Mouse (Mus musculus): ENCODE results near the gene Npepps. TPM values are rescaled to one million over a fixed set of nuclear protein-coding genes. Genes with fewer than 3 reads are reported as not detected.
"Not testable (repeated sequence)": the region's sequence is repeated elsewhere in the genome, so short reads cannot be mapped to it uniquely, and the experiment has no call there.

Npepps gene
- polyA plus RNA-seq, 1 experiment from 2014 or later = 142 TPM

DNA sequence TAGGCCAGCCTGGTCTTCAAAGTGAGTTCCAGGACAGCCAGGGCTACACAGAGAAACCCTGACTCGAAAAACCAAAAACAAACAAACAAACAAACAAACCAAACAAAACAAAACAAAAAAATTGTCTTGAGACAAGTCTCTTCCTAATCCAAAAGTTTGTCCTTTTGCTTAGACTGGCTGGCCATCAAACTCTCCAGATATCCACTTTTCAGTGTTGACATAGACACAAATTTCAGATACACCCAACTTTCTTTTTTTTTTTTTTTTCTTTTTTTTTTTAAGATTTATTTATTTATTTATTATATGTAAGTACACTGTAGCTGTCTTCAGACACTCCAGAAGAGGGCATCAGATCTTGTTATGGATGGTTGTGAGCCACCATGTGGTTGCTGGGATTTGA, 32.4 kb upstream of the Npepps start:
- H3K27ac ChIP-seq (ENCODE audit: low read depth, low read length); H3K9me3 ChIP-seq (ENCODE audit: control insufficient read depth, low read length); H3K9ac ChIP-seq (ENCODE audit: low read depth, low read length); H3K4me2 ChIP-seq (ENCODE audit: low read length); H3K27me3 ChIP-seq (replicated peaks; ENCODE audit: control insufficient read depth, insufficient read depth, low read length); H3K4me3 ChIP-seq (ENCODE audit: low read length); H3K36me3 ChIP-seq (ENCODE audit: control insufficient read depth, insufficient read depth, low read length); ATAC-seq: not testable (repeated sequence)
- H3K4me1 ChIP-seq (ENCODE audit: control insufficient read depth, insufficient read depth, low read depth, low read length) = peaks cover 27% of the 10 kb centered on the region
- 85% methylated on average over 1 of the region's 1 CpGs for WGBS

DNA sequence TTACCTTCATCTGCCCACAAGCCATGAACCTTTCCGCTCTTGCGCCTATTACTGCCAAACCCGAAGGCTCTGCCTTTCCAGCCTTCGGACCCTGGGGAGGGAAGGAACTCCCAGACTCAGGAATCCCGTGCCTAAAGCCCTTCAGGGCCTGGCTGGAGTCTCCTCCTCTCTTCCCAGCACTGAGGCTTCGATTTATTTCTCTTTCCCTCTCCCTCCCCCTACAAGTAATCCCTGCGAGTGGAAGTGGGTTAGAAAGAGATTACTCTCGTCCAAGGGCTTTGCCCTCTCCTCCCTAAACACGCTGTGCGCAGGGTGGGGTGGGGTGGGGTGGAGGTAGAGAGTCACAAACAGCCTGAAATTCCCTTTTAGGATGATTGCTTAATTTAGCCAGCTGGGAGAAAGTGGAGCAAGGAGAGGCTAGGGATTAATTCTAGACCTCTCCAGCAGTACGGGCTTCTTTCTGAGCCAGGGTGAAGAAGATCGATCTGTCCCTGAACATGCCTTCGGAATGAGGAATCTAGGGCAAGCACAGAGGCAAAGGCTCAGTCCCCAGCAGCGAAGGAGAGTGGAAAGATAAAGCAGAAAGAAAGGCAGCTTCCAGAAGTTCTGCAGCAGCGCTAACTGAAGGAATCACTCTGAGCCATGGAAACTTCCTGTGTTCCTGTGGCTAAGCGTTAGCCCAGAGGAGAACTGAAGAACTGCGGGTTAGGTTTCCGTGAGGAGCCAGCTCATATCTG, 30.6 kb upstream of the Npepps start:
- Histone ChIP-seq H3K36me3 (ENCODE audit: control insufficient read depth, insufficient read depth, low read length) (no peaks in the 10 kb centered on the region), H3K9ac (ENCODE audit: low read depth, low read length) (peak overlapping the region; percentile 45; the same call in 1 of the 2 replicates), H3K4me1 (ENCODE audit: control insufficient read depth, insufficient read depth, low read depth, low read length) (peaks cover 20% of the 10 kb centered on the region), H3K4me2 (ENCODE audit: low read length) (peak overlapping the region; percentile 64), H3K27ac (ENCODE audit: low read depth, low read length) (peak overlapping the region; percentile 9; the same call in 1 of the 2 replicates), H3K9me3 (ENCODE audit: control insufficient read depth, low read length) (no peaks in the 10 kb centered on the region), H3K4me3 (ENCODE audit: low read length) (peak overlapping the region; percentile 17), H3K27me3 (replicated peaks; ENCODE audit: control insufficient read depth, insufficient read depth, low read length) (no peaks in the 10 kb centered on the region)
- WGBS = 5% methylated on average over 18 of the region's 18 CpGs
- no peak for ATAC-seq

GRCm38 (mm10) chr11:97309911-97310571, 29.6 kb upstream of the Npepps start:
- peak; percentile 87 for ATAC-seq

GRCm38 (mm10) chr11:97309451-97309836, 29.0 kb upstream of the Npepps start:
- ATAC-seq = no peak
- no peaks in the 10 kb centered on the region for H3K36me3 ChIP-seq (ENCODE audit: control insufficient read depth, insufficient read depth, low read length)
- 4% methylated on average over 9 of the region's 9 CpGs for WGBS
- peak overlapping the region; percentile 34 for H3K4me3 ChIP-seq (ENCODE audit: low read length)
- no peak overlapping the region for H3K27ac ChIP-seq (ENCODE audit: low read depth, low read length)
- H3K4me1 ChIP-seq (ENCODE audit: control insufficient read depth, insufficient read depth, low read depth, low read length) = peaks cover 20% of the 10 kb centered on the region
- no peaks in the 10 kb centered on the region for H3K9me3 ChIP-seq (ENCODE audit: control insufficient read depth, low read length)
- peak overlapping the region; percentile 56 for H3K9ac ChIP-seq (ENCODE audit: low read depth, low read length)
- no peaks in the 10 kb centered on the region for H3K27me3 ChIP-seq (replicated peaks; ENCODE audit: control insufficient read depth, insufficient read depth, low read length)
- peak overlapping the region; percentile 64 for H3K4me2 ChIP-seq (ENCODE audit: low read length)

More at GRCm38 (mm10) chr11:97309911-97310571, 29.6 kb upstream of the Npepps start:
- under 1% methylated on average over 25 of the region's 25 CpGs for WGBS
- H3K9ac ChIP-seq (ENCODE audit: low read depth, low read length) = peak overlapping the region; percentile 56
- no peaks in the 10 kb centered on the region for H3K36me3 ChIP-seq (ENCODE audit: control insufficient read depth, insufficient read depth, low read length)
- no peaks in the 10 kb centered on the region for H3K9me3 ChIP-seq (ENCODE audit: control insufficient read depth, low read length)
- H3K4me3 ChIP-seq (ENCODE audit: low read length) = peak overlapping the region; percentile 34
- no peaks in the 10 kb centered on the region for H3K27me3 ChIP-seq (replicated peaks; ENCODE audit: control insufficient read depth, insufficient read depth, low read length)
- no peak overlapping the region for H3K27ac ChIP-seq (ENCODE audit: low read depth, low read length)
- peak overlapping the region; percentile 64 for H3K4me2 ChIP-seq (ENCODE audit: low read length)
- H3K4me1 ChIP-seq (ENCODE audit: control insufficient read depth, insufficient read depth, low read depth, low read length) = peaks cover 20% of the 10 kb centered on the region

DNA sequence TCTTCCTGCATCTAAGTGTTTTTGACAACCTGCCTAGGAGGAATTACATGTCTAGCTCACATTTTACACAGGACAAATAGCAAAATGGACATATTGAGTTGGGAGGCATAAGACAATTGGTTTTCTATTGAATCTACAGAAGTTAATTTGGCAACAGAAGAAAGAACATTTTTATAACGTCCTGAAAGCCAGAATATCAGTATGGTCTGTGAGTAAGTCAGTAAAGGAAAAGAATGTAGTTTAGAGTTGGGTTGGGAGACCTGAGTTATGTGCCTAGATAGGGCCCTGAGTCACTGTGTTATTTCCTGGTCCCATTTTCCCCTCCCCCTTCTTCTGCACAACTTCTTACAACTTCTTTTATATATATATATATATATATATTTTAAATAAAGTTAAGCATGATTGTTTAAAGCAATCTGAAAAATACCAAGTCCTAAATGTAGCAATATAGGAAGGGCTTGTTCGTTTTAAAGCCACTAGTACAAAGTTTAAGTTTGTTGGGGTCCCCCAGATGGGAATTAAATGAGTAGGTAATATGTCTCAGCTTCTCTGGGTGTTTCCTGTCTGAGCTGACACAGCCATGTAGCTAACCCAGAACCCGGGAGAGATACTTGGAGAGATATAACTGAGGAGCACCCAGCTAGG, 28.5 kb upstream of the Npepps start:
- Histone ChIP-seq H3K27me3 (replicated peaks; ENCODE audit: control insufficient read depth, insufficient read depth, low read length) (no peaks in the 10 kb centered on the region), H3K36me3 (ENCODE audit: control insufficient read depth, insufficient read depth, low read length) (no peaks in the 10 kb centered on the region), H3K9ac (ENCODE audit: low read depth, low read length) (no peak overlapping the region), H3K27ac (ENCODE audit: low read depth, low read length) (no peak overlapping the region), H3K9me3 (ENCODE audit: control insufficient read depth, low read length) (no peaks in the 10 kb centered on the region), H3K4me3 (ENCODE audit: low read length) (no peak overlapping the region), H3K4me1 (ENCODE audit: control insufficient read depth, insufficient read depth, low read depth, low read length) (peaks cover 20% of the 10 kb centered on the region), H3K4me2 (ENCODE audit: low read length) (peak overlapping the region; percentile 64)
- ATAC-seq = no peak
- 62% methylated on average over 3 of the region's 3 CpGs for WGBS

DNA sequence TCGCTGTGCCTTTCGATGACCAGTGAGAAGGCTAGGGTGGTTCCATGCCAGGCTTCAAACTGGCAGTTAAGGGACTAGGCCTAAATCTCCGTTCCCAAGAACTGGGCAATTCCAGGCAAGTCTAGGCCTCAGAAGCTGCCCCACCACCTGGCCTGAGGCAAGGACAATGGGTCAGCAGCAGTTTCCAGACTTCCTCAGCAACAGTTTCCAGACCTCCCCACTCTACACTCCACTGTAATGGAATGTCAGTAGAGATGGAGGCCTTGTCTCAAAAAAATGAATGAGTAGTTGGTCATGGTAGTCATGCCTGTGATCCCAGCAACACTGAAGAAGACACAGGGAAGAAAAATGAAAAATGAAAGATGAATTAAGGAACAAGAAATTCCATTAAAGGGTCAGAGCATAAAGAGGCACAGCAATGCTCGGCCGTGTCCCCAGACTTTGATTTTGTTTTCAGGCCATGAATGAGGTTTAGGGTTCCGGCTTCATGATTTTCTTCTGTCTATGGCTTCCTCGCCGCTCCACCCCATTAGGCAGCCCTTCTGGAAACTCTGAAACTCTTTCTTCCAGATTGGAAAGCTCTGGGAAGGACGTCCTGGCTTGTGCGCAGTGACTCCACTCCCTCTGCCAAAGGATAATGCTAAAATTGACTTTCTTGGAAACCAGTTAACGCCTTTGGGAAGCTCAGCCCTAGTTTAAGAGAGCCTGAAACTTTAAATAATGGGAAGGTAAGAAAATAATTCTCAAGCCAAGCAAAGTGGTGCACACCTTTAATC, 27.0 kb upstream of the Npepps start:
- H3K36me3 ChIP-seq (ENCODE audit: control insufficient read depth, insufficient read depth, low read length) = no peaks in the 10 kb centered on the region
- H3K4me1 ChIP-seq (ENCODE audit: control insufficient read depth, insufficient read depth, low read depth, low read length) = peaks cover 20% of the 10 kb centered on the region
- H3K4me2 ChIP-seq (ENCODE audit: low read length) = no peak overlapping the region
- H3K9me3 ChIP-seq (ENCODE audit: control insufficient read depth, low read length) = no peaks in the 10 kb centered on the region
- no peak overlapping the region for H3K27ac ChIP-seq (ENCODE audit: low read depth, low read length)
- no peak overlapping the region for H3K9ac ChIP-seq (ENCODE audit: low read depth, low read length)
- 91% methylated on average over 11 of the region's 11 CpGs for WGBS
- no peaks in the 10 kb centered on the region for H3K27me3 ChIP-seq (replicated peaks; ENCODE audit: control insufficient read depth, insufficient read depth, low read length)
- no peak for ATAC-seq
- H3K4me3 ChIP-seq (ENCODE audit: low read length) = no peak overlapping the region

- Histone ChIP-seq H3K4me2 (ENCODE audit: low read length) (no peak overlapping the region), H3K9me3 (ENCODE audit: control insufficient read depth, low read length) (no peaks in the 10 kb centered on the region), H3K27ac (ENCODE audit: low read depth, low read length) (no peak overlapping the region), H3K27me3 (replicated peaks; ENCODE audit: control insufficient read depth, insufficient read depth, low read length) (no peaks in the 10 kb centered on the region), H3K9ac (ENCODE audit: low read depth, low read length) (no peak overlapping the region), H3K4me3 (ENCODE audit: low read length) (no peak overlapping the region), H3K4me1 (ENCODE audit: control insufficient read depth, insufficient read depth, low read depth, low read length) (peaks cover 5% of the 10 kb centered on the region), H3K36me3 (ENCODE audit: control insufficient read depth, insufficient read depth, low read length) (no peaks in the 10 kb centered on the region)
- no peak for ATAC-seq
- 90% methylated on average over 5 of the region's 5 CpGs for WGBS
Measured at GRCm38 (mm10) chr11:97304631-97305030, 24.2 kb upstream of the Npepps start.

DNA sequence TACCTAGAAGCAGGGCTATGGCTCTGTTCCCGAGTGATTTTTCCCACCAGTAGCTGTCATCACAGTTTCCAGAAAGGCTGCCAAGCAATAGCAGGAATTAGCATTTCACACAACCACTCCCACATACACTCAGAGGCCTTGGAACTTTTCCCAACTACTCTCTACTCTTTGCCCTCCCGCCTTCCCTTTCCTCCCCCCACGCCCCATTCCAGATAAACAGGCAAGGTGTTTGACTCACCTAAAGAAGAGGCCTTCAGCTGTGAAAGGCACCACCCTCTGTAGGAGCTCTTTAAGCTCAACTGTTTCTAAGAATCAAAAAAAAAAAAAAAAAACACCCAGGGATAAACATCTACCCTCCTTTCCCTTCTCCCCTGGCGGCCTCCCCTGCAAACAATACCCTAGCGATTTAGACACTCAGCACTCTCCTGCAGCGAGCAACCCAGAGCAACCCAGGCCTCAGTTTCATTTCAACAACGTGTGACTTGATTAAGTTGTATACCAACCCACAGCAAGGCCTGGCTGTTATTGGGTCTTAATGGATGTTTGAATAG, 21.9 kb upstream of the Npepps start:
- ATAC-seq = no peak
- WGBS = 32% methylated on average over 7 of the region's 7 CpGs
- no peak overlapping the region for H3K4me2 ChIP-seq (ENCODE audit: low read length)
- no peaks in the 10 kb centered on the region for H3K9me3 ChIP-seq (ENCODE audit: control insufficient read depth, low read length)
- H3K27ac ChIP-seq (ENCODE audit: low read depth, low read length) = no peak overlapping the region
- no peaks in the 10 kb centered on the region for H3K4me1 ChIP-seq (ENCODE audit: control insufficient read depth, insufficient read depth, low read depth, low read length)
- no peak overlapping the region for H3K9ac ChIP-seq (ENCODE audit: low read depth, low read length)
- H3K36me3 ChIP-seq (ENCODE audit: control insufficient read depth, insufficient read depth, low read length) = no peaks in the 10 kb centered on the region
- H3K27me3 ChIP-seq (replicated peaks; ENCODE audit: control insufficient read depth, insufficient read depth, low read length) = no peaks in the 10 kb centered on the region
- no peak overlapping the region for H3K4me3 ChIP-seq (ENCODE audit: low read length)

Data from hindbrain, embryonic 16.5 days (tissue).